Mouse (Mus musculus): ENCODE results near the gene Cfap46. TPM values are rescaled to one million over a fixed set of nuclear protein-coding genes. Genes with fewer than 3 reads are reported as not detected.

Gene Cfap46
- polyA plus RNA-seq (2014; fragmentation: Nextera tagmentation; extraction: Ambion mirVana), result 1.0 TPM in 2 replicates

DNA sequence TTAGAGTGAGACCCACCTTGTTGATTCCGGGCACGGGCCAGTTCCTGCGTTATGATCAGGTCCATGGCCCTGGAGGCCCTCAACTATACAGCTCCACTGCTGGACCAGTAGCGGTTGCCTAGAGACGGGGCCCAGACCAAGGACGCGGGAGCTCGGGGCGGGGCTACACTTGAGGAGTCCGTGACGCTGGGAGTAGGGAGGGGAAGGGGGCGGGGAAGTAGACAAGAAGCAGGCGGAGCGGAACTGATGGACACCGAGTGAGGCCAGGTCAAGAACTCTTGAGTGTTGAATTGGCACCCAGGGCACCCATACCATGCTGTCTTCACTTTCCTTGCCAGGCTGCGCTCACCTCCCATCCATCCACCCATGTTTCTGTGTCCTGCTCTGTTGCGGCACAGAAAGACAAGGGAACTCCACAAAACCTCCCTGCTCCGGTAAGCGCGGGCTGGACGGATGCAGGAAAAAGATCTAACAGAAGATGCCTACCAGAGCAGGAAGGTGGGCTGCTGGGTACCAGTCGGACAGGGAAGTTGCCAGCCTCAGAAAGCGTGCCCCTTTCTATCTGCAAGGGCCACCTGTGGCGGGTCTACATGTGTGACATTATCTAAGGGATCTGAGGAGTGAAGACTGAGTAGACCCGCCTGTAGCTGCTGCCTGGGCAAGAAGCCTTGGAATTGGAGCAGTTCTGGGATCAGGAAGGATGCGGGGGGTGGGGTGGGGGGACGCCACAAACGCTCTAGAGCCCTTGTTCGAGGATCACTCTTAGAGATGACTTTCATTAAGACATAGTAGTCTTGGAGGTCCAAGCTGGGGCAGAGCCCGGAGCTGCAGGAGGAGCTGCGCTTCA is at the start of gene Cfap46:
Gene Cfap46, minus strand, starts transcription at position 112 of the 847 bp plus-strand sequence.
- H3K9ac ChIP-seq (ENCODE audit: low read depth, low read length), result peak within 1 kb of the TSS; percentile 21; the same call in 1 of the 2 replicates
- peak within 1 kb of the TSS; percentile 50 for H3K4me3 ChIP-seq (ENCODE audit: low read depth, low read length)
- H3K4me2 ChIP-seq (replicated peaks; ENCODE audit: low read depth, low read length), result peak within 1 kb of the TSS; percentile 65
- no peaks in the 10 kb centered on the region for H3K36me3 ChIP-seq (ENCODE audit: control insufficient read depth, insufficient read depth, low read length)
- no peaks in the 10 kb centered on the region for H3K9me3 ChIP-seq (ENCODE audit: control insufficient read depth, low read length)
- no peaks in the 10 kb centered on the region; the same call in 1 of the 2 replicates for H3K4me1 ChIP-seq (replicated peaks; ENCODE audit: control insufficient read depth, insufficient read depth, low read length)
- under 1% methylated on average over 31 of the region's 31 CpGs for WGBS
- no peaks in the 10 kb centered on the region for H3K27me3 ChIP-seq (ENCODE audit: control insufficient read depth, insufficient read depth, low read length)
- ATAC-seq (ENCODE audit: low FRiP score) (peak; percentile 94), DNase-seq (ENCODE audit: low spot score) (peak; percentile 92)
- H3K27ac ChIP-seq (ENCODE audit: low read depth, low read length), result no peak within 1 kb of the TSS

DNA sequence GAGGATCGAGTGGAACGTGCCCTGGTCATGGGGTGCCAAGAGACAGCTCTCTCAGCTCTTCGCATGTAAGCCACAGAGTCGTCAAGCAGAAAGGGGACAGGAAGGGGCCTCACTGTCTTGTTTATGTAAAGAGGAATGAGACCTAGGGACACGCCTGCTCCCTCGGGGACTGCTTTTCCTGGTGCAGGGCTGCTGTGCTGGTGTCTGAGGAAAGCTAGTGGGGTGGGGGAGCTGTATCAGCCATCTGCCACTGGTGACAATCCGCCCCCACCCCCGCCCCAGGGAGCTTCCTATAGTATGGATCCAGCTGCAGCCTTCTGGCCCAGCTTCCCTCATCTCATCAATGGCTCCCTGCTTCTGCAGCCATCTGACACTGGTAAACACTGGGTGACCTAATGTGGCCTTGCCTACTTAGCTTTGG is 47.7 kb upstream of the Cfap46 start:
- ATAC-seq (ENCODE audit: low FRiP score), result peak; percentile 57
- no peaks in the 10 kb centered on the region for H3K36me3 ChIP-seq (ENCODE audit: control insufficient read depth, insufficient read depth, low read length)
- 0 out of 2 replicates have a peak overlapping the region, but pooled peaks have one; percentile 17 for H3K27ac ChIP-seq (ENCODE audit: low read depth, low read length)

GRCm38 (mm10) chr7:139727072-139727471 is 43.5 kb upstream of the Cfap46 start:
- H3K36me3 ChIP-seq (ENCODE audit: control insufficient read depth, insufficient read depth, low read length), result no peaks in the 10 kb centered on the region
- no peaks in the 10 kb centered on the region for H3K4me1 ChIP-seq (replicated peaks; ENCODE audit: control insufficient read depth, insufficient read depth, low read length)
- H3K9me3 ChIP-seq (ENCODE audit: control insufficient read depth, low read length), result no peaks in the 10 kb centered on the region
- DNase-seq (ENCODE audit: low spot score) (no peak), ATAC-seq (ENCODE audit: low FRiP score) (no peak)
- no peak overlapping the region for H3K4me2 ChIP-seq (replicated peaks; ENCODE audit: low read depth, low read length)
- H3K27ac ChIP-seq (ENCODE audit: low read depth, low read length), result no peak overlapping the region
- H3K27me3 ChIP-seq (ENCODE audit: control insufficient read depth, insufficient read depth, low read length), result no peaks in the 10 kb centered on the region
- H3K4me3 ChIP-seq (ENCODE audit: low read depth, low read length), result no peak overlapping the region
- 30% methylated on average over 3 of the region's 3 CpGs for WGBS
- H3K9ac ChIP-seq (ENCODE audit: low read depth, low read length), result no peak overlapping the region

More for the DNA sequence above, 47.7 kb upstream of the Cfap46 start:
- peak; percentile 20 for DNase-seq (ENCODE audit: low spot score)
- 47% methylated on average over 8 of the region's 8 CpGs for whole genome bisulfite sequencing
- Histone ChIP-seq H3K27me3 (ENCODE audit: control insufficient read depth, insufficient read depth, low read length) (no peaks in the 10 kb centered on the region), H3K9me3 (ENCODE audit: control insufficient read depth, low read length) (no peaks in the 10 kb centered on the region), H3K4me2 (replicated peaks; ENCODE audit: low read depth, low read length) (no peak overlapping the region), H3K9ac (ENCODE audit: low read depth, low read length) (no peak overlapping the region), H3K4me3 (ENCODE audit: low read depth, low read length) (no peak overlapping the region), H3K4me1 (replicated peaks; ENCODE audit: control insufficient read depth, insufficient read depth, low read length) (no peaks in the 10 kb centered on the region)

GRCm38 (mm10) chr7:139725641-139726040 is 42.0 kb upstream of the Cfap46 start:
- 65% methylated on average over 1 of the region's 1 CpGs for WGBS
- Histone ChIP-seq H3K36me3 (ENCODE audit: control insufficient read depth, insufficient read depth, low read length) (no peaks in the 10 kb centered on the region), H3K27ac (ENCODE audit: low read depth, low read length) (no peak overlapping the region), H3K4me1 (replicated peaks; ENCODE audit: control insufficient read depth, insufficient read depth, low read length) (no peaks in the 10 kb centered on the region), H3K9me3 (ENCODE audit: control insufficient read depth, low read length) (no peaks in the 10 kb centered on the region), H3K27me3 (ENCODE audit: control insufficient read depth, insufficient read depth, low read length) (no peaks in the 10 kb centered on the region), H3K4me3 (ENCODE audit: low read depth, low read length) (no peak overlapping the region), H3K9ac (ENCODE audit: low read depth, low read length) (no peak overlapping the region), H3K4me2 (replicated peaks; ENCODE audit: low read depth, low read length) (no peak overlapping the region)
- no peak for DNase-seq (ENCODE audit: low spot score)
- no peak for ATAC-seq (ENCODE audit: low FRiP score)

DNA sequence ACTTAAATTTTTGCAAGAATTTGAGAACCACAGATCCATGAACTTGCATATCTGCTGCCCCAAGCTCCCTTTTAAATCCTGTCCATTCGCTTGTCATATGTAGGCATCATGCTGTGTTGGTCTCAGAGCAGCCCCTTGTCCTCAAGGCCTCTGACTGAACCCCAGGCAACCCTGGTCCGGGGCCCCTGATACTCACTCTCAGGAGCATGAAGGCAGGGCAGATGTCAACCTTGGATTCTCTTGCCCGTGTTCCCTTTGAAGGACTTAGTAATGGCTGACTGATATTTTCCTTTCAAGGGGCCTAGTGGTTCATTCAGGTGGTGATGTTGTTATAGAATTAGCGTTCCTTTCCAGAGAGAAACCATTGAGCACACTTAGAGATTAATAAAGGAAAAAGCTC is 40.4 kb upstream of the Cfap46 start:
- no peaks in the 10 kb centered on the region for H3K9me3 ChIP-seq (ENCODE audit: control insufficient read depth, low read length)
- H3K4me3 ChIP-seq (ENCODE audit: low read depth, low read length), result no peak overlapping the region
- H3K4me1 ChIP-seq (replicated peaks; ENCODE audit: control insufficient read depth, insufficient read depth, low read length), result no peaks in the 10 kb centered on the region
- no peak overlapping the region for H3K27ac ChIP-seq (ENCODE audit: low read depth, low read length)
- WGBS, result 73% methylated on average over 4 of the region's 4 CpGs
- DNase-seq (ENCODE audit: low spot score) (no peak), ATAC-seq (ENCODE audit: low FRiP score) (no peak)
- no peak overlapping the region for H3K4me2 ChIP-seq (replicated peaks; ENCODE audit: low read depth, low read length)
- H3K27me3 ChIP-seq (ENCODE audit: control insufficient read depth, insufficient read depth, low read length), result no peaks in the 10 kb centered on the region
- H3K36me3 ChIP-seq (ENCODE audit: control insufficient read depth, insufficient read depth, low read length), result no peaks in the 10 kb centered on the region
- no peak overlapping the region for H3K9ac ChIP-seq (ENCODE audit: low read depth, low read length)

DNA sequence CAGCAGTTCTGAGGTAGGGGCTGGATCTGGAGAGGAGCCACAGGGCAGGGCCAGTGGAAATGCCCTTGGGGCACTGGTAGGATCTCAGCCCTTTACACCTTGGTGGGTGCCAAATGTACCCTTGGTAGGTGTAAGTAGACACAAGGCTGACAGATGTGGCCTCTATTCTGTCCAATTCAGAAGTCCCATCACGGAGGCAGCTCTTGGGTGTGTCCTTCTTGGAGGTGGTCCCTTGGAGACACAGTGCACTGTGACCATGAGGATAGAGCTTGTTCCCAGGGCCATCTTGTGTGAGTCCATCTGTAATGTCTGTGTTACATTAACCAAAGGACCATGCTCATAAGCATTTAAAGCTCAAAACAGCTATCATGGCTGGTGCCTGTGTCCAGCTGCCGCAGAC is 37.6 kb upstream of the Cfap46 start:
- 84% methylated on average over 2 of the region's 2 CpGs for WGBS
- ATAC-seq (ENCODE audit: low FRiP score), result no peak

GRCm38 (mm10) chr7:139717781-139718180 is 34.2 kb upstream of the Cfap46 start:
- 88% methylated on average over 8 of the region's 8 CpGs for WGBS
- no peak overlapping the region for H3K27ac ChIP-seq (ENCODE audit: low read depth, low read length)
- no peaks in the 10 kb centered on the region for H3K36me3 ChIP-seq (ENCODE audit: control insufficient read depth, insufficient read depth, low read length)
- H3K27me3 ChIP-seq (ENCODE audit: control insufficient read depth, insufficient read depth, low read length), result no peaks in the 10 kb centered on the region
- no peak overlapping the region for H3K4me2 ChIP-seq (replicated peaks; ENCODE audit: low read depth, low read length)
- DNase-seq (ENCODE audit: low spot score) (no peak), ATAC-seq (ENCODE audit: low FRiP score) (no peak)
- no peaks in the 10 kb centered on the region for H3K9me3 ChIP-seq (ENCODE audit: control insufficient read depth, low read length)
- H3K4me1 ChIP-seq (replicated peaks; ENCODE audit: control insufficient read depth, insufficient read depth, low read length), result no peaks in the 10 kb centered on the region
- H3K4me3 ChIP-seq (ENCODE audit: low read depth, low read length), result no peak overlapping the region
- H3K9ac ChIP-seq (ENCODE audit: low read depth, low read length), result no peak overlapping the region

More for the DNA sequence above, 37.6 kb upstream of the Cfap46 start:
- Histone ChIP-seq H3K27me3 (ENCODE audit: control insufficient read depth, insufficient read depth, low read length) (no peaks in the 10 kb centered on the region), H3K4me1 (replicated peaks; ENCODE audit: control insufficient read depth, insufficient read depth, low read length) (no peaks in the 10 kb centered on the region), H3K4me2 (replicated peaks; ENCODE audit: low read depth, low read length) (no peak overlapping the region), H3K4me3 (ENCODE audit: low read depth, low read length) (no peak overlapping the region), H3K9me3 (ENCODE audit: control insufficient read depth, low read length) (no peaks in the 10 kb centered on the region), H3K36me3 (ENCODE audit: control insufficient read depth, insufficient read depth, low read length) (no peaks in the 10 kb centered on the region), H3K27ac (ENCODE audit: low read depth, low read length) (no peak overlapping the region), H3K9ac (ENCODE audit: low read depth, low read length) (no peak overlapping the region)
- DNase-seq (ENCODE audit: low spot score), result no peak

DNA sequence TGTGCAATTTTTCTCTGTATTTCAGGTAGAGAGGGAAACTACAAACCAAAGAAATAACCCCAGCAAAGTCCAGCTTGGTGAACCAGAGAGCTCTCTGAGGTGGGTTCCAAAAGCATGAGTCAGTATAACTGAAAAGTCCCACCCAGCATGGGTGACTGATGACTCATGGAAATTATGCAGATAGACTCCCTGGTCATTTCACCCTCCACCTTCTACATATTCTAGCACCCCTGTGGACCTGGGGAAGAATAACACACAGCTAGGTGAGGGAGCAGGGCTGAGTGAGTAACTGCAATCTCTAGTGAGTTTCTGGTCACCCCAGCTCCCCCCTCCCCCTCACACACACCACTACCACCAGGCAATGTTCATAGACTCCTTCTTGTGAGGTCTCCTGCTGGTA is 28.2 kb upstream of the Cfap46 start:
- H3K9ac ChIP-seq (ENCODE audit: low read depth, low read length), result no peak overlapping the region
- no peak for ATAC-seq (ENCODE audit: low FRiP score)
- no peak for DNase-seq (ENCODE audit: low spot score)

More for the DNA sequence above, 28.2 kb upstream of the Cfap46 start:
- Histone ChIP-seq H3K4me1 (replicated peaks; ENCODE audit: control insufficient read depth, insufficient read depth, low read length) (no peaks in the 10 kb centered on the region), H3K4me2 (replicated peaks; ENCODE audit: low read depth, low read length) (no peak overlapping the region), H3K27ac (ENCODE audit: low read depth, low read length) (no peak overlapping the region), H3K9me3 (ENCODE audit: control insufficient read depth, low read length) (no peaks in the 10 kb centered on the region), H3K36me3 (ENCODE audit: control insufficient read depth, insufficient read depth, low read length) (no peaks in the 10 kb centered on the region), H3K27me3 (ENCODE audit: control insufficient read depth, insufficient read depth, low read length) (no peaks in the 10 kb centered on the region), H3K4me3 (ENCODE audit: low read depth, low read length) (no peak overlapping the region)

All from hindbrain, embryonic 11.5 days (tissue).